Mouse (Mus musculus) hindbrain, embryonic 10.5 days (tissue): ENCODE measurements around the gene Eif1b. TPM values are rescaled to one million over a fixed set of nuclear protein-coding genes. Genes with fewer than 3 reads are reported as not detected.

Source experiments
- DNase-seq: peaks from one replicate; pipeline ENCODE4 v3.0.0-alpha.2; 2017; ENCODE audit warnings: low spot score
- H3K27ac ChIP-seq: fragments of 300-500 bp; sonication (generic); 2 replicates; pipeline ENCODE4 v1.5.1; 2016; ENCODE audit warnings: mild to moderate bottlenecking, moderate library complexity
- H3K27me3 ChIP-seq: fragments of 300-500 bp; sonication (generic); 2 replicates; pipeline ENCODE4 v1.6.1; 2016; ENCODE audit warnings: mild to moderate bottlenecking; ENCODE audit not compliant: poor library complexity, insufficient read depth, severe bottlenecking
- H3K36me3 ChIP-seq: fragments of 300-500 bp; sonication (generic); 2 replicates; pipeline ENCODE4 v1.6.1; 2016; ENCODE audit warnings: mild to moderate bottlenecking, moderate library complexity
- H3K4me1 ChIP-seq: fragments of 300-500 bp; sonication (generic); replicated peaks from 2 replicates; pipeline ENCODE4 v1.6.1; 2016; ENCODE audit warnings: mild to moderate bottlenecking
- H3K4me3 ChIP-seq: fragments of 300-500 bp; sonication (generic); 2 replicates; pipeline ENCODE4 v1.5.1; 2016; ENCODE audit warnings: mild to moderate bottlenecking, moderate library complexity
- H3K9me3 ChIP-seq: fragments of 300-500 bp; sonication (generic); 2 replicates; pipeline ENCODE4 v1.6.1; 2016; ENCODE audit warnings: mild to moderate bottlenecking, moderate library complexity
- WGBS: fragments of 180-500 bp; shearing (Covaris S2); methylation state at CpG from one replicate; pipeline ENCODE4 v1.1.7; 2016; 5-methylcytosine and 5-hydroxymethylcytosine counted together
- polyA plus RNA-seq: library from polyadenylated mRNA; unstranded; fragments of >200 nt; fragmentation: Nextera tagmentation; extraction: Ambion mirVana; gene quantifications from 2 replicates; pipeline ENCODE4 v1.2.1, GENCODE M21; 2016

Gene Eif1b
- polyA plus RNA-seq, 1 experiment from 2014 or later = 249 TPM

DNA sequence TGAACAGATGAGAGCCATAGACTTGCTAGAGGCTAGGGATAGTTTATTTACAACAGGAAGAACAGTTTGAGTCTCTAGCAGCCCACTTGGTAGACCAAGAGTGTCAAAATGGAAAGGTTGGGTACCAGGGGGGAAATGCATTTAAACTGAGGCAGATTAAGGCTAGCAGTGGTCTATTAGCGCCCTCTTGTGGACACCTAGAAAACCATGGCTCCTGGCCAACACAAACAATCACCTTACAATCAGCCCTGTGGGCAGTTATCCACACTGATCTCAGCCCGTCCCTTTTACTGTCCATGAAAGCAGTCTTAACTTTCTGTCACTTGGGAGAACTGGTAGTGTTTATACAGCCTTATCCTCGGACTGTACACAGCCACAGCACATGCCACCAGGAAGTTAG is 4.7 kb downstream of the Eif1b start:
- Histone ChIP-seq H3K27ac (no peak overlapping the region), H3K4me3 (no peak overlapping the region), H3K27me3 (no peaks in the 10 kb centered on the region), H3K36me3 (peaks cover 35% of the 10 kb centered on the region), H3K9me3 (no peaks in the 10 kb centered on the region), H3K4me1 (peaks cover 21% of the 10 kb centered on the region)
- peak; percentile 68 for DNase-seq
- WGBS = 12% methylated on average over 3 of the region's 3 CpGs

DNA sequence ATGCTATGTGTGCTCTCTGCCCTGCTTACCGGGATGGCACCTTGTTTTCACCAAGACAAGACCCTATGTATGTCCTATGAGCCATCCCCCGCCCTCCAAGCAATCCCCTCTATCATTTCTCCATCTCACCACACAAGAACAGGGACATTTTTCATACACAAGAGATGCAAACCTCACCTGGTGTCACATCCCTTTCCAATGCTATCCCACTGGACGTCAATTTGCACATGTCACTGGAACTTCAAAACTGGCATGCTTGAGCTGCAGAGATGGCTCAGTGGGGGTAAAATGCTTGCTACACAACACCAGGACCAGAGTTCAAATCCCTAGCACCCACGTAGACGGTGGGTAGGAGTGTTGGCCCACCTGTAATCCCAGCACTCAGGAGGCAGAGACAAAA is 6.0 kb downstream of the Eif1b start:
- H3K4me1 ChIP-seq = peaks cover 20% of the 10 kb centered on the region
- peaks cover 35% of the 10 kb centered on the region for H3K36me3 ChIP-seq
- H3K4me3 ChIP-seq = no peak overlapping the region
- 85% methylated on average over 5 of the region's 5 CpGs for WGBS
- H3K27ac ChIP-seq = no peak overlapping the region
- H3K9me3 ChIP-seq = no peaks in the 10 kb centered on the region
- DNase-seq = no peak
- no peaks in the 10 kb centered on the region for H3K27me3 ChIP-seq

DNA sequence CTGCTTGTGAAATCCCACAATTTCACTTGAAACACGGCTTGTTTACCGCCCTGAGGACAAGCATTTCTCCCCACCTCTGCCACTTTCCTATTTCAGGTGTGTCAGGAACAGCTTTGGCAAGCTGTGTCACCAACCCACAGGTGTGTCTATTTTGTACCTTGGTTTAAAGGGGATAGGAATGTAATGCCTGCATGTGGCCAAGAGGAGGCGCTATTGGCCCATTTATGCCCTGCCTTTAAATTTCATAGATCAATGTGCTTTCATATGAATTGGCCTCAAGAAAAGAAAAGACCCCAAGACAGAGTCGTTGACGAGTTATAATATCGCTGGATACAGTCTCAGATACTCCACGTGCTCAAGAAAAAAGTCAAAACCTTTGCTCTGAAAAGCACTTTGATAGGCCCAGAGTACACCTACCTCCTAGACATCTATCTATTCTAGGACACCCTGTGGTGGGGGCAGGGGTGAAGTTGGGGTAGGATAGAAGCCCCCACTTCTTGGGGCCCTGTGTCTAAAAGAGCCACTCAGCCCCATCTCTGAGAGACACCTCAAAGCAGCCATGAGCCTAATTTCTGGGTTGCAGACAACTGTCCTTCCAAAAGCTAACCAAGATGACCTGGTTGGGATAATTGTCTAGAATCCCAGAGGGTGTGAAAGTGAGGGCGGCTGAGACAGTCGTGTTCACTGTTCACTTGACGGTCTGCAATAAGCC is 9.3 kb downstream of the Eif1b start:
- peaks cover 8% of the 10 kb centered on the region for H3K9me3 ChIP-seq
- WGBS = 46% methylated on average over 10 of the region's 10 CpGs
- H3K4me3 ChIP-seq = no peak overlapping the region
- DNase-seq = peak; percentile 25
- H3K27me3 ChIP-seq = no peaks in the 10 kb centered on the region
- no peak overlapping the region for H3K27ac ChIP-seq
- 0 out of 2 replicates have a peak, but pooled peaks cover 3% of the 10 kb centered on the region for H3K4me1 ChIP-seq
- H3K36me3 ChIP-seq = peaks cover 10% of the 10 kb centered on the region; the same call in 1 of the 2 replicates

DNA sequence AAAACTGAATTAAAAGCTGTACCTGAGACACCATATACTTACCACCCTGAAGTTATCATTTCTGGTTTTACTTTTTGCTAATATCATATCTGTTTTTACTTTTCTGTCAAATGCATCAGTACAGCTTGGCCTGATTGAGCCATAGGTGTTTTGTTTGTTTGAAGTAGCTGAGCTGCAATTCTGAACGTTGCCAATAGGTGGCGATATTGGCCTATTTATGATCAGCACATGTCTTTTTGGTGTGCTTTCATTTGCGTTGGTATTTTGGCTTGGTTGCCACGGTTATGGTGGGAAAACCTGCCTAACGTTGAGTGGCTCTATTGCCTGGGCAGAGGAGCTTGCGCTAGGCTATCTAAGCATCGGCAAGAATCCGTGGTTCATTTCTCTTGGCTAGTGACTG is 10.0 kb downstream of the Eif1b start:
- no peak overlapping the region for H3K4me3 ChIP-seq
- 0 out of 2 replicates have a peak, but pooled peaks cover 3% of the 10 kb centered on the region for H3K4me1 ChIP-seq
- peaks cover 14% of the 10 kb centered on the region for H3K9me3 ChIP-seq
- WGBS = 11% methylated on average over 8 of the region's 8 CpGs
- H3K36me3 ChIP-seq = peaks cover 6% of the 10 kb centered on the region; the same call in 1 of the 2 replicates
- peak; percentile 84 for DNase-seq
- no peaks in the 10 kb centered on the region for H3K27me3 ChIP-seq
- no peak overlapping the region for H3K27ac ChIP-seq

DNA sequence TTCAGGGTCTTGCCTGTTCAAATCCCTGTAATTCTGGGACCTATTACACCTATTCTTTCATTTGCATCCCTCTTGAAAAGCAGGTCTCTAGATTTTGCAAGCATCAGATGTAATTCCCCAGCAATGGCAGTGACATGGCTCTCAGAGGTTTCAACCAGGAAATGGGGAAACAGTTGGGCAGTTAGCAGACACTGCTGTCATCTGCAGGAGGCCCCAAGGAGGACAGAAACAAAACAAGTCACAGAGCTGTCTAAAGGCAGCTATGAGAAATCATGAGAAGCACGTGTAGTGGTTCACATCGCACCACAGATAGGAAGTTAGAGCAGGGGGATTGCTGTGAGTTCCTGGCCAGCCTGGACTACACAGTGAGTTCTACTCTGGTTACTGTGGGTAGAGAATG is 12.4 kb downstream of the Eif1b start:
- H3K4me3 ChIP-seq = no peak overlapping the region
- 0 out of 2 replicates have a peak, but pooled peaks cover 3% of the 10 kb centered on the region for H3K4me1 ChIP-seq
- 76% methylated on average over 2 of the region's 2 CpGs for WGBS
- DNase-seq = no peak
- H3K9me3 ChIP-seq = peaks cover 22% of the 10 kb centered on the region
- no peaks in the 10 kb centered on the region for H3K27me3 ChIP-seq
- H3K27ac ChIP-seq = no peak overlapping the region
- H3K36me3 ChIP-seq = no peaks in the 10 kb centered on the region

DNA sequence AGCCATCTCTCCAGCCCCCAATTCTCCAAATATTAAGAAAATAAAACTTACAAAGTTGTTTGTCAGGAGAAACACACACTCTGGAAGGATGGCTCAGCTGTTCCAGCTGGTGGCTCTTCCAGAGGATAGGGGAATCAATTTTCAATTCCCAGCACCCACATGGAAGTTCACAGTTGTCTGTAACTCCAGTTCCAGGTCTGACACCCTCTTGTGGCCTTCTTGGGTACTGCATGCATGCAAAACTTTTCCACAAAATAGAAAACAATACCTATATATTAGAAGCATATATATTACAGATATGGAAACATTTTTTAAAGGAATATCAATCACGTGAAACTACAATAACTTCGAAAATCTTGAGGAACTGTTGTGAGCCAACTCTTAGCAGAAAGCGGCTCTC is 19.7 kb downstream of the Eif1b start:
- H3K9me3 ChIP-seq = peaks cover 17% of the 10 kb centered on the region
- no peak overlapping the region for H3K4me3 ChIP-seq
- WGBS = 80% methylated on average over 3 of the region's 3 CpGs
- no peak for DNase-seq
- no peaks in the 10 kb centered on the region for H3K4me1 ChIP-seq
- no peak overlapping the region for H3K27ac ChIP-seq
- no peaks in the 10 kb centered on the region for H3K36me3 ChIP-seq
- H3K27me3 ChIP-seq = no peaks in the 10 kb centered on the region

DNA sequence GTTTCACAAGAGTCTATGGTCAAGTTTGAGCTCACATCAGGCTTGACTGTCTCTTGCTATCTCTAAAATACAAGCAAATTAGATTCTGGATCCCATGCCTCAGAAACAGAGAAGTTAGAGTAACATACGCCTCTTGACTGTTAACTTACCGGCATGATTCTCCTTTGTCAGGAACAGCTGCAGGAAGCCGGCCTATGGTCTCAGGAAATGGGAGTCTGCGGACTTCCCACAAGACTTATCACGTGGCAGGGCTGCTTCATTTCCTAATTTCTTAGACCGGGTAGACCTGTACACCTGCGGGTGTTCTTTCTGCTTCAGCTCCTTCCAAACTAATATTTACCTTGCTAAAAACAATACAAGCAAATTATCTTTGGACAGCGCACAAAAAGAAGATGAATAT is 24.7 kb downstream of the Eif1b start:
- H3K27ac ChIP-seq = no peak overlapping the region
- DNase-seq = no peak
- H3K36me3 ChIP-seq = no peaks in the 10 kb centered on the region
- no peaks in the 10 kb centered on the region for H3K27me3 ChIP-seq
- H3K4me1 ChIP-seq = 0 out of 2 replicates have a peak, but pooled peaks cover 2% of the 10 kb centered on the region
- no peak overlapping the region for H3K4me3 ChIP-seq
- H3K9me3 ChIP-seq = peaks cover 7% of the 10 kb centered on the region; the same call in 1 of the 2 replicates
- WGBS = 90% methylated on average over 8 of the region's 8 CpGs

DNA sequence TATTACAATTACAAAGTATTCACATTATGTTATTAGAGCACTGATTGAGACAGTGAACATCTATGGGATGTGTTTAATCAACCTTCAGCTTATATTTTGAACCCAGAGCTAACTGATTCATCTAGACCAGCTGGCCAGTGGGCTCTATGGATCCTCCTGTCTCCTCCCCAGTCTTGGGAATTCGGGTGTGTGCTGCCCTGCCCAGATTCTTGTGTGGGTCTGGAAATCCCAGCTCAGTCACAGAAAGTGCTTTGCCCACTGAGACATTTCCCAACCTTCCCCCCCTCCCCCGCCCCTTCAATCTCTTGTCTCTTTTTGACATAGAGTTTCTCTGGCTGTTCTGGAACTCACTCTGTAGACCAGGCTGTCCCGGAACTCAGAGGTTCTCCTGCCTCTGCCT is 26.9 kb downstream of the Eif1b start:
- H3K27me3 ChIP-seq = no peaks in the 10 kb centered on the region
- 0 out of 2 replicates have a peak, but pooled peaks cover 2% of the 10 kb centered on the region for H3K4me1 ChIP-seq
- WGBS = 74% methylated on average over 3 of the region's 3 CpGs
- DNase-seq = no peak
- H3K9me3 ChIP-seq = no peaks in the 10 kb centered on the region
- no peak overlapping the region for H3K27ac ChIP-seq
- H3K4me3 ChIP-seq = no peak overlapping the region
- H3K36me3 ChIP-seq = no peaks in the 10 kb centered on the region

DNA sequence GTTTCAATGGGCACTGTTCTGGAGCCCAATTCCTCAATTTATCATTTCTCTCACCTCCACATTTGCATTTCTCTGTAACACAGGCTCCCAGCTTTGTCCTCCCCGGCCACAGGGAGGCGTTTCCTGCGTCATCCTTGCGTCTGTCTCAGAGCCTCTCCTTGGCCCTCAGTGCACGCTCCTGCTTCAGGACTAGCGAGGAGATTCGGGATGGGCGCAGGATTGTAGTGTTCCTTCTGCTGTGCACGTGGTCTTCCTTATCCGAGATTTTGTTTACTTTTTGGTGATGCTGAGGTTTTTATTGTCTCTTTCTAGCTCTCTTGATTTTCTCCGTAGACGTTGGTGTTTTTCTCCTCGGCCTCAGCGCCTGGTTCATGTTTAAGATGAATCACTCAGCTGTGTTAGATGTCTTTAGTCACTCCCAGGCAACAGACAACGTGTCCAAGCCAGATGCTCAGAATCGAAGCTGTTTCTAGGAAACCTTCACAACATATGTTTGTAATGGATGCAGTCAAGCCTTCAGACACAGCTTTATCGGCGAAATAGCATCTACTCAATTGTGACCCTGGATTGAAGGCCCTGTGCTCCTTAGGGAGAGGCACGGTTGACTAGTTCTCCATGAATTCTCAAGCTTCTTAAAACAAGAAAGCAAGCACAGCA is 27.6 kb downstream of the Eif1b start:
- DNase-seq = no peak
- H3K9me3 ChIP-seq = no peaks in the 10 kb centered on the region
- H3K36me3 ChIP-seq = no peaks in the 10 kb centered on the region
- H3K27ac ChIP-seq = no peak overlapping the region
- H3K27me3 ChIP-seq = no peaks in the 10 kb centered on the region
- 57% methylated on average over 19 of the region's 19 CpGs for WGBS
- H3K4me1 ChIP-seq = 0 out of 2 replicates have a peak, but pooled peaks cover 2% of the 10 kb centered on the region
- no peak overlapping the region for H3K4me3 ChIP-seq

DNA sequence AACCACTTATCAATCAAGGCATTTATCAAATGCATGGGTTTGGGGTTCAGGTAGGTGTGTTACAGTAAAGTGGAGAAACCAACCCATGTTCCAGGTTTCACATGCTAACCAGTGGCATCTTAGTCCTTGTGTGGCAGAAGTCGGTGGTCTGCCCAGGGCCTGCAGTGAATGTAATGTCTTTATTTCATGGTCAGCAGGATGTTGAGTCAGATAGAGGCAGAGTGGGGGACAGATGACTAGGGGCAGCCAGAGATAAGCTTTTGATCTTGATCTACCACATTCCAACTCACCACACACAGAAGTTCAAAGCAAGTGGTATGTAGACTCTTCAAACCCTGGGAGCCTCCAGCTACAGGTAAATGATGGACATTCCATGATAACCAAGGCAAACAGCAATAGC is 29.1 kb downstream of the Eif1b start:
- Histone ChIP-seq H3K4me3 (no peak overlapping the region), H3K27me3 (no peaks in the 10 kb centered on the region), H3K27ac (no peak overlapping the region), H3K9me3 (no peaks in the 10 kb centered on the region), H3K36me3 (no peaks in the 10 kb centered on the region), H3K4me1 (0 out of 2 replicates have a peak, but pooled peaks cover 2% of the 10 kb centered on the region)
- no peak for DNase-seq
- 86% methylated on average over 1 of the region's 1 CpGs for WGBS

DNA sequence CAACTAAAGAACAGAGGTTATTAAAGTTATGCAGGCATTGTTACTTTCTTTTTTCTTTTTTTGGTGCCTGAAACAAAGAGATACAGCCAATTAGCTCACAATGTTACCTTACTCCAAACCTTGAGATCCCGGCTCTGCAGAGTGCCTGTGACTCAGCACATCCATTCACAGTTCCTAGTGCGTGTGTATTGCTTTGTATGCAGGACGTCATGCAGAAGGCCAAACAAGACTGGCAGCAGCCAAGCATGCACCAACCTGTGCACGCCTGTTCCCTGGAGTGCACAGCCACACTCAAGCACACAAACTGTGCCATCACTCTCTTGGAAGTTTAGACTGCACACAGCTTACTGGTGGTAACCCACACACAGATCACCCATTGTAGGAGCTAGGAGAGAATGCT is 35.2 kb downstream of the Eif1b start:
- Histone ChIP-seq H3K27ac (no peak overlapping the region), H3K9me3 (no peaks in the 10 kb centered on the region), H3K27me3 (no peaks in the 10 kb centered on the region), H3K4me3 (no peak overlapping the region), H3K36me3 (no peaks in the 10 kb centered on the region), H3K4me1 (0 out of 2 replicates have a peak, but pooled peaks cover 2% of the 10 kb centered on the region)
- DNase-seq = no peak
- 73% methylated on average over 4 of the region's 4 CpGs for WGBS

DNA sequence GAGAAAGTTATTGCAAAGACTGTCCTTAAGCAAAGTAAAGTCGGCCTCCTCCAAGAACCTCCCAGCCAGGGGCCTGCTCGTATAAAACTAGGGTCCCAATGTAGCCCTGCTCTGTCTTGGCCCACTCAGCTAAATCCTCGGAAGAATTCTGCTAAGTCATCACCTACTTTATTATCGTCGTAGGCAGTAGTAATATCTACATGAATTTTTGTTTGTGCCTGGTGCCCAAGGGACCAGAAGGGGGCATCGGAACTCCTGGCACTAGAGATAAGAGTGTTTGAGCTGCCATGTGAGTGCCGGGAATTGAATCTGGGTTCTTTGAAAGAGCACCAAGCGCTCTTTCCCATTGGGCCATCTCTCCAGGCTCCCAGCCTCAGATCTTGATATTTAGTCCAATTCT is 35.9 kb downstream of the Eif1b start:
- 0 out of 2 replicates have a peak, but pooled peaks cover 2% of the 10 kb centered on the region for H3K4me1 ChIP-seq
- DNase-seq = no peak
- 94% methylated on average over 8 of the region's 8 CpGs for WGBS

DNA sequence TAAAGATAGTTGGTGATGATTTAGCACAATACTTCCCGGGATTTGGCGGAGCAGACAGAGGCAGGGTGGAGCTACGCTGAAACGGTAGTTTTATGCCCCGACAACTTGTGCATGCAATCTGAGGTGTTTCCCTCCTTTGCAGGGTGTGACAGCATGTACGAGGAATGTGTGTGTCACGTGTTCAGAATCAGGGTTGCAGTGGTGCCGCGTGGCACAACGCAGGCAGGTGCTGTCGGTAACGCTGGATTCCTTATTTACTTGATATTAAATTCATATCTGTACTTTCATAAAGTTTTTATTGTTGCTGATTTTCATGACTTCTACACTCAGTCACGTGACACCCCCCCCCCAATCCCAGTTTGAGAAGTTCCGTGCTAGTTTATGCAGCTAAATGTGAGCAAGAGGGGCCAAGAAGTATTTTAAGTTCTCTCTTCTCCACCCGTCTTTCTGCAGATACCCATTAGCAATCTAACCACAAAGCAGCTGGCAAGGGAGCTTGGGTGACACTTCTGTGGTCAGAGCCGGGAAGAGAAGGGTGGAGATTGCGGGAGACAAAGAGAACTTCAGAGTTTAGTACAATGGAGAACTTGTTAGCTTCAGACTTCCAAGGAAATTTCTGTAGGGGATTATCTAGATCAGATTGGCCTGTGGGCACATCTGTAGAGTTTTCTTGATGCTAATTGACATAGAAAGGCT is 36.9 kb downstream of the Eif1b start:
- H3K4me1 ChIP-seq = 0 out of 2 replicates have a peak, but pooled peaks cover 2% of the 10 kb centered on the region
- H3K9me3 ChIP-seq = peaks cover 2% of the 10 kb centered on the region; the same call in 1 of the 2 replicates
- 89% methylated on average over 17 of the region's 17 CpGs for WGBS
- no peak overlapping the region for H3K4me3 ChIP-seq
- no peak overlapping the region for H3K27ac ChIP-seq
- H3K27me3 ChIP-seq = no peaks in the 10 kb centered on the region
- DNase-seq = no peak
- H3K36me3 ChIP-seq = no peaks in the 10 kb centered on the region

More for the DNA sequence above, 35.9 kb downstream of the Eif1b start:
- Histone ChIP-seq H3K4me3 (no peak overlapping the region), H3K9me3 (no peaks in the 10 kb centered on the region; the same call in 1 of the 2 replicates), H3K36me3 (no peaks in the 10 kb centered on the region), H3K27me3 (no peaks in the 10 kb centered on the region), H3K27ac (no peak overlapping the region)
